Mouse (Mus musculus): Measurements from ENCODE around the gene Srsf2. TPM values are rescaled to one million over a fixed set of nuclear protein-coding genes. Genes with fewer than 3 reads are reported as not detected.

Srsf2 gene
- polyA plus RNA-seq, 1 experiment: 306 TPM

DNA sequence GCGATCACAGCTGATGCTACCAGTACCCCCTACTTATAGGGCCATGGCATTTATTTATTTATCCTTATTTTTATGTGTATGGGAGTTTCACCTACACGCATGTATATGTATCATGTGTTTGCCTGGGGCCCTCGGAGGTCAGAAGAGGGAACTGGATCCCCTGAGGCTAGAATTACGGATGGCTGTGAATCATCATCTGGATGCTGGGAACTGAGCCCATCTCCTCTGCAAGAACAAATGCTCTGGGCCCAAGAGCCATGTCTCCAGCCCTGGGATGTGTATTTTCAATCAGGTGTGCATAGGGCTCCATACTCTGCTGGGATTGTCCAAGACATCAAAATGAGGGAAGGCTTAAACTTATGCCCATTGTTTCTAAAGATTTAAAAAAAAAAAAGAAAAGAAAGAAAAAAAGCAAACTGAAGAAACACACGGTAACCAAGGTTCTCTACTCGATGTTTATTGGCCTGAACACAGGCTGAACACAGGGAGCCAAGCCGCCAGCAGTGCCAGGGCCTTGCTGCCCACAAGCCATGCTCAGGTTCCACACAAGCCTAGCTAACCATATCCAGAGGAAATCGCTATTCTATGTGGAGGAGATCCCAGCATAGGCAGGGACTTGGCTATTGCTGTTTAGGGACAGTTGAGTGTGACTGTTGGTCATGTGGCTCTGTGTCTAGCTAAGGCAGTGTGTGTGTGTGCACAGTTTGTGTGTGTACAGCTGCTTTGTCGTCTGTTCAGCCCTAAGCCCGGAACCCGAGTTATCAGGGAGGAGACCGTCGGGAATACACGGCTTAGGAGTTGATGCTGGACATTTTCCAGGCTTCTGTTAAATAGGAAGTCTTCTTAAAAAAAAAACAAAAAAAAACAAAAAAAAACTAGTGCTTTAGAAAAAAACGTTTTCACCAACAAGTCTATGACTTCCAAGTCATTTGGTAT is 46.5 kb downstream of the Srsf2 start:
- Histone ChIP-seq H3K27ac (ENCODE audit: insufficient read depth, low read length) (no peak overlapping the region), H3K4me3 (ENCODE audit: insufficient read depth, low read length) (no peak overlapping the region), H3K4me1 (ENCODE audit: control insufficient read depth, insufficient read depth, low read length) (peaks cover 9% of the 10 kb centered on the region)
- TF ChIP-seq CTCF (IDR thresholded peaks at IDR 0.05; ENCODE audit: borderline replicate concordance, insufficient read depth, low read length): no peak

DNA sequence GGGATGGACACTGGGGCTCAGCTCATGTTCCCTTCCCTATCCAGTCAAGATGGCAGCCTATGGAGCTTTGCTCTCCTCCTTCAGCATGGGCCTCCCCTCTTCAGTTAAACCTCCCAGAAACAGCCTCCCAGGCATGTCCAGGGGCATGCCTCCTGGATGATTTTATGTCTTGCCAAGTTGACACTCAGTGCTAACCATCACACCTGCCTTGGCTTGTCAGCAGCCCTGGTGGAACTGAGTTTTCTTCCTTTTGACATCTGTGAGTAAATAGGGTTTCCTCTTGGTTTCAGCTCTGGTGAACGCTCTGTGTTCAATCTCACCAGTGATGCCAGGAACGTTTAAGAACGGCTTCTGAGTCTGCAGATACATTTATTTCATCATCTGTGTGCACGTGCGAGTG is 50.2 kb downstream of the Srsf2 start:
- no peak overlapping the region for H3K4me3 ChIP-seq (ENCODE audit: insufficient read depth, low read length)
- no peak for TF ChIP-seq CTCF (IDR thresholded peaks at IDR 0.05; ENCODE audit: borderline replicate concordance, insufficient read depth, low read length)
- no peak for TF ChIP-seq POLR2A (IDR thresholded peaks at IDR 0.05; ENCODE audit: low read depth, low read length)
- peaks cover 4% of the 10 kb centered on the region; the same call in 1 of the 2 replicates for H3K4me1 ChIP-seq (ENCODE audit: control insufficient read depth, insufficient read depth, low read length)
- H3K27ac ChIP-seq (ENCODE audit: insufficient read depth, low read length): no peak overlapping the region

- Histone ChIP-seq H3K27ac (ENCODE audit: insufficient read depth, low read length) (no peak overlapping the region), H3K4me3 (ENCODE audit: insufficient read depth, low read length) (no peak overlapping the region), H3K4me1 (ENCODE audit: control insufficient read depth, insufficient read depth, low read length) (no peaks in the 10 kb centered on the region)
- TF ChIP-seq POLR2A (IDR thresholded peaks at IDR 0.05; ENCODE audit: low read depth, low read length) (no peak), CTCF (IDR thresholded peaks at IDR 0.05; ENCODE audit: borderline replicate concordance, insufficient read depth, low read length) (no peak)
These were observed 51.8 kb downstream of the Srsf2 start for GRCm38 (mm10) chr11:116801106-116801505.

Other genes with a start within 250 kb of the Srsf2 start
- gene Rhbdf2, start 226.1 kb downstream of the Srsf2 start, polyA plus RNA-seq (2011; ENCODE audit: insufficient read length, low read depth, missing spikeins): 10.1 and 11.5 TPM in 2 replicates
- gene Prcd, start 199.6 kb downstream of the Srsf2 start, polyA plus RNA-seq (2011; ENCODE audit: insufficient read length, low read depth, missing spikeins): not detected in 2 replicates
- 0.74 TPM in 1 of 2 replicates, not detected in the other for gene Cygb, start 198.8 kb downstream of the Srsf2 start, polyA plus RNA-seq (2011; ENCODE audit: insufficient read length, low read depth, missing spikeins)
- not detected in 2 replicates for gene St6galnac1, start 77.6 kb downstream of the Srsf2 start, polyA plus RNA-seq (2011; ENCODE audit: insufficient read length, low read depth, missing spikeins)
- 76.8 and 82.4 TPM in 2 replicates for gene Mxra7, start 25.0 kb downstream of the Srsf2 start, polyA plus RNA-seq (2011; ENCODE audit: insufficient read length, low read depth, missing spikeins)
- gene Mettl23, start 9.8 kb downstream of the Srsf2 start, polyA plus RNA-seq (2011; ENCODE audit: insufficient read length, low read depth, missing spikeins): 20.4 and 22.4 TPM in 2 replicates
- 37.1 and 38.7 TPM in 2 replicates for gene Jmjd6, start 9.6 kb downstream of the Srsf2 start, polyA plus RNA-seq (2011; ENCODE audit: insufficient read length, low read depth, missing spikeins)
- 30.7 and 36.6 TPM in 2 replicates for gene Mfsd11, start 654 bp downstream of the Srsf2 start, polyA plus RNA-seq (2011; ENCODE audit: insufficient read length, low read depth, missing spikeins)
- not detected in 2 replicates for gene Mgat5b, start 65.8 kb upstream of the Srsf2 start, polyA plus RNA-seq (2011; ENCODE audit: insufficient read length, low read depth, missing spikeins)